Comparison of ENCODE assay signal across 8 mouse cellular contexts in genomic region chr4:137930500-137931008, GRCm38 (mm10).
DNase-seq lines count a peak whose midpoint lies in the region; ATAC-seq and TF ChIP-seq lines count a peak whose summit lies in the region.

No protein-coding gene starts in this region.

- no peak for TF ChIP-seq POLR2A in limb, embryonic 14.5 days (IDR thresholded peaks at IDR 0.05; ENCODE audit: borderline replicate concordance, extremely low read depth, insufficient read depth, insufficient read length)

- H3K27me3 ChIP-seq in midbrain, embryonic 11.5 days (ENCODE audit: control insufficient read depth, insufficient read depth, low read length): no peaks in the 10 kb centered on the region
- no peaks in the 10 kb centered on the region for H3K27me3 ChIP-seq in midbrain, embryonic 16.5 days (ENCODE audit: control insufficient read depth, insufficient read depth, low read depth, low read length)
- no peaks in the 10 kb centered on the region for H3K27me3 ChIP-seq in limb, embryonic 14.5 days (ENCODE audit: control insufficient read depth, insufficient read depth, low read length)

- H3K9me3 ChIP-seq in midbrain, embryonic 11.5 days (ENCODE audit: control insufficient read depth, low read length): no peaks in the 10 kb centered on the region
- no peaks in the 10 kb centered on the region for H3K9me3 ChIP-seq in midbrain, embryonic 16.5 days (replicated peaks; ENCODE audit: control insufficient read depth, low read length, poor library complexity, severe bottlenecking)
- no peaks in the 10 kb centered on the region for H3K9me3 ChIP-seq in limb, embryonic 14.5 days (ENCODE audit: control insufficient read depth, low read length)

- intact Hi-C loops in gastrocnemius, adult 2 months (cut with DNase I): no loop called here

- TF ChIP-seq CTCF in gastrocnemius, adult 2 months (IDR thresholded peaks at IDR 0.05): no peak

- 0 out of 2 replicates have a peak, but pooled peaks have one; percentile 38 for ATAC-seq in midbrain, embryonic 11.5 days (ENCODE audit: low FRiP score)
- no peak for ATAC-seq in midbrain, embryonic 16.5 days
- ATAC-seq in limb, embryonic 14.5 days (ENCODE audit: low FRiP score, low read depth): peak; percentile 79
- ATAC-seq in megakaryocyte, adult 5-6 weeks (ENCODE audit: poor library complexity, severe bottlenecking): no peak

- H3K9ac ChIP-seq in midbrain, embryonic 11.5 days (ENCODE audit: low read length): no peak overlapping the region
- H3K9ac ChIP-seq in midbrain, embryonic 16.5 days (ENCODE audit: low read depth, low read length): no peak overlapping the region
- no peak overlapping the region for H3K9ac ChIP-seq in limb, embryonic 14.5 days (ENCODE audit: low read depth, low read length, severe bottlenecking)

- H3K36me3 ChIP-seq in midbrain, embryonic 11.5 days (ENCODE audit: control insufficient read depth, insufficient read depth, low read length): peaks cover 5% of the 10 kb centered on the region; the same call in 1 of the 2 replicates
- no peaks in the 10 kb centered on the region; the same call in 1 of the 2 replicates for H3K36me3 ChIP-seq in midbrain, embryonic 16.5 days (ENCODE audit: control insufficient read depth, insufficient read depth, low read length)
- peaks cover 46% of the 10 kb centered on the region for H3K36me3 ChIP-seq in limb, embryonic 14.5 days (ENCODE audit: control insufficient read depth, insufficient read depth, low read length)

- H3K4me3 ChIP-seq in gastrocnemius, adult 2 months: peak overlapping the region; percentile 41
- H3K4me3 ChIP-seq in midbrain, embryonic 11.5 days (ENCODE audit: low read depth, low read length): no peak overlapping the region
- H3K4me3 ChIP-seq in midbrain, embryonic 16.5 days (ENCODE audit: low read depth, low read length): no peak overlapping the region
- no peak overlapping the region for H3K4me3 ChIP-seq in limb, embryonic 14.5 days (replicated peaks; ENCODE audit: low read length)

- 44% methylated on average over 9 of the region's 9 CpGs for WGBS in midbrain, embryonic 11.5 days
- WGBS in midbrain, embryonic 16.5 days: 35% methylated on average over 9 of the region's 9 CpGs
- WGBS in limb, embryonic 14.5 days: 6% methylated on average over 9 of the region's 9 CpGs

- peaks cover 14% of the 10 kb centered on the region for H3K4me1 ChIP-seq in midbrain, embryonic 11.5 days (ENCODE audit: control insufficient read depth, insufficient read depth, low read length)
- H3K4me1 ChIP-seq in midbrain, embryonic 16.5 days (ENCODE audit: control insufficient read depth, insufficient read depth, low read length): peaks cover 4% of the 10 kb centered on the region; the same call in 1 of the 2 replicates
- peaks cover 39% of the 10 kb centered on the region for H3K4me1 ChIP-seq in limb, embryonic 14.5 days (ENCODE audit: control insufficient read depth, insufficient read depth, low read length)

- DNase-seq in gastrocnemius, adult 2 months: no peak
- no peak for DNase-seq in gastrocnemius, adult 8-10 months (ENCODE audit: low spot score in 2 of 2)
- no peak for DNase-seq in midbrain, embryonic 11.5 days (ENCODE audit: low spot score, missing footprints)
- no peak for DNase-seq in limb, embryonic 14.5 days (ENCODE audit: low spot score)
- no peak for DNase-seq in right cerebral cortex, postnatal 25 days
- no peak for DNase-seq in lung, postnatal 36 days

- peak overlapping the region; percentile 83 for H3K27ac ChIP-seq in gastrocnemius, adult 2 months
- no peak overlapping the region; the same call in 1 of the 2 replicates for H3K27ac ChIP-seq in midbrain, embryonic 11.5 days (ENCODE audit: low read depth, low read length)
- H3K27ac ChIP-seq in midbrain, embryonic 16.5 days (ENCODE audit: low read length): no peak overlapping the region
- peak overlapping the region; percentile 74 for H3K27ac ChIP-seq in limb, embryonic 14.5 days (replicated peaks; ENCODE audit: low read depth, low read length)

- no peak overlapping the region for H3K4me2 ChIP-seq in midbrain, embryonic 11.5 days
- no peak overlapping the region for H3K4me2 ChIP-seq in midbrain, embryonic 16.5 days (ENCODE audit: low read length)
- peak overlapping the region; percentile 27; the same call in 1 of the 2 replicates for H3K4me2 ChIP-seq in limb, embryonic 14.5 days (replicated peaks; ENCODE audit: low read depth, low read length, severe bottlenecking)

Comparison
In these comparisons a context has a peak if more than half of its experiments do, and no peak if none do; other contexts are left out.
1. ATAC-seq: peak in midbrain, embryonic 11.5 days (single experiment) and limb, embryonic 14.5 days (single experiment); none in midbrain, embryonic 16.5 days (single experiment) and megakaryocyte, adult 5-6 weeks (single experiment).
2. H3K27ac ChIP-seq: peak in gastrocnemius, adult 2 months (single experiment) and limb, embryonic 14.5 days (single experiment); none in midbrain, embryonic 11.5 days (single experiment) and midbrain, embryonic 16.5 days (single experiment).